Comparison of ENCODE assay signal across 11 mouse cellular contexts in genomic region chr8:121220103-121220899, GRCm38 (mm10).
DNase-seq lines count a peak whose midpoint lies in the region; ATAC-seq and TF ChIP-seq lines count a peak whose summit lies in the region.
"Had no signal": no experiment of that assay in that cellular context is flagged by ENCODE, and none has a peak within 500 bp of the region (broad histone marks: within the 10 kb centered on the region; RNA-seq: fewer than 3 reads in every experiment).

No protein-coding gene starts in this region.

- peak overlapping the region; percentile 34 for H3K4me2 ChIP-seq in heart, embryonic 11.5 days
- no peak overlapping the region for H3K4me2 ChIP-seq in midbrain, embryonic 11.5 days
- H3K4me2 ChIP-seq in intestine, embryonic 16.5 days (ENCODE audit: low read depth, low read length): no peak overlapping the region
- H3K4me2 ChIP-seq in stomach, postnatal 0 days (replicated peaks; ENCODE audit: low read depth): no peak overlapping the region

- 29% methylated on average over 33 of the region's 33 CpGs for WGBS in heart, embryonic 11.5 days (ENCODE audit: insufficient replicate concordance)
- 46% methylated on average over 33 of the region's 33 CpGs for WGBS in midbrain, embryonic 10.5 days
- 48% methylated on average over 33 of the region's 33 CpGs for WGBS in midbrain, embryonic 11.5 days
- 26% methylated on average over 33 of the region's 33 CpGs for WGBS in intestine, embryonic 16.5 days
- 23% methylated on average over 33 of the region's 33 CpGs for WGBS in stomach, postnatal 0 days

- peaks cover 6% of the 10 kb centered on the region; the same call in 1 of the 2 replicates for H3K4me1 ChIP-seq in heart, embryonic 11.5 days (ENCODE audit: control insufficient read depth, insufficient read depth, low read length)
- peaks cover 27% of the 10 kb centered on the region for H3K4me1 ChIP-seq in midbrain, embryonic 10.5 days
- no peaks in the 10 kb centered on the region for H3K4me1 ChIP-seq in midbrain, embryonic 11.5 days (ENCODE audit: control insufficient read depth, insufficient read depth, low read length)
- peaks cover 7% of the 10 kb centered on the region; the same call in 1 of the 2 replicates for H3K4me1 ChIP-seq in intestine, embryonic 16.5 days (ENCODE audit: control insufficient read depth, insufficient read depth, low read length)
- H3K4me1 ChIP-seq in stomach, postnatal 0 days (replicated peaks; ENCODE audit: control insufficient read depth, insufficient read depth): 0 out of 2 replicates have a peak, but pooled peaks cover 2% of the 10 kb centered on the region

- no peak overlapping the region for H3K9ac ChIP-seq in heart, embryonic 11.5 days (ENCODE audit: low read depth, low read length)
- H3K9ac ChIP-seq in midbrain, embryonic 11.5 days (ENCODE audit: low read length): no peak overlapping the region
- no peak overlapping the region for H3K9ac ChIP-seq in intestine, embryonic 16.5 days (ENCODE audit: low read depth, low read length)
- H3K9ac ChIP-seq in stomach, postnatal 0 days (ENCODE audit: low read length): no peak overlapping the region

- DNase-seq in heart, postnatal 25 days (ENCODE audit: low spot score): no peak
- peak; percentile 41 for DNase-seq in midbrain, embryonic 10.5 days (ENCODE audit: low spot score)
- no peak for DNase-seq in midbrain, embryonic 11.5 days (ENCODE audit: low spot score, missing footprints)
- DNase-seq in stomach, postnatal 0 days (ENCODE audit: low spot score): no peak
- DNase-seq in adrenal gland, adult 2 months: no peak
- DNase-seq: B cell, adult 2 months; cerebellum, adult 9-11 months; gastrocnemius, postnatal 25 days had no signal

- H3K27me3 ChIP-seq in heart, embryonic 11.5 days (ENCODE audit: control insufficient read depth, insufficient read depth, low read length): peaks cover 12% of the 10 kb centered on the region
- H3K27me3 ChIP-seq in midbrain, embryonic 10.5 days (ENCODE audit: low read depth, poor library complexity, severe bottlenecking): peaks cover 31% of the 10 kb centered on the region
- no peaks in the 10 kb centered on the region for H3K27me3 ChIP-seq in midbrain, embryonic 11.5 days (ENCODE audit: control insufficient read depth, insufficient read depth, low read length)
- H3K27me3 ChIP-seq in intestine, embryonic 16.5 days (replicated peaks; ENCODE audit: control insufficient read depth, insufficient read depth, low read length): no peaks in the 10 kb centered on the region; the same call in 1 of the 2 replicates
- H3K27me3 ChIP-seq in stomach, postnatal 0 days (ENCODE audit: control insufficient read depth, insufficient read depth, low read length): no peaks in the 10 kb centered on the region

- H3K4me3 ChIP-seq in heart, embryonic 11.5 days (ENCODE audit: low read depth, low read length): no peak overlapping the region; the same call in 1 of the 2 replicates
- H3K4me3 ChIP-seq in midbrain, embryonic 10.5 days: no peak overlapping the region
- H3K4me3 ChIP-seq in midbrain, embryonic 11.5 days (ENCODE audit: low read depth, low read length): no peak overlapping the region
- no peak overlapping the region for H3K4me3 ChIP-seq in intestine, embryonic 16.5 days (ENCODE audit: low read length)
- H3K4me3 ChIP-seq in stomach, postnatal 0 days (ENCODE audit: low read depth, low read length): no peak overlapping the region

- no peak for TF ChIP-seq CTCF in stomach, postnatal 0 days (IDR thresholded peaks at IDR 0.05; ENCODE audit: low read depth)

- intact Hi-C loops in heart, postnatal 25 days (cut with DNase I): no loop called here

- no peaks in the 10 kb centered on the region for H3K9me3 ChIP-seq in heart, embryonic 11.5 days (replicated peaks; ENCODE audit: control insufficient read depth, low read length)
- H3K9me3 ChIP-seq in midbrain, embryonic 10.5 days (replicated peaks): no peaks in the 10 kb centered on the region; the same call in 1 of the 2 replicates
- H3K9me3 ChIP-seq in midbrain, embryonic 11.5 days (ENCODE audit: control insufficient read depth, low read length): no peaks in the 10 kb centered on the region
- no peaks in the 10 kb centered on the region; the same call in 1 of the 2 replicates for H3K9me3 ChIP-seq in intestine, embryonic 16.5 days (ENCODE audit: control insufficient read depth, low read length)
- no peaks in the 10 kb centered on the region for H3K9me3 ChIP-seq in stomach, postnatal 0 days (ENCODE audit: control insufficient read depth, low read length)

- no peak for TF ChIP-seq EP300 in stomach, postnatal 0 days (optimal IDR thresholded peaks at IDR 0.05)

- H3K36me3 ChIP-seq in heart, embryonic 11.5 days (ENCODE audit: control insufficient read depth, insufficient read depth, low read length): no peaks in the 10 kb centered on the region
- H3K36me3 ChIP-seq in midbrain, embryonic 10.5 days: no peaks in the 10 kb centered on the region
- no peaks in the 10 kb centered on the region for H3K36me3 ChIP-seq in midbrain, embryonic 11.5 days (ENCODE audit: control insufficient read depth, insufficient read depth, low read length)
- H3K36me3 ChIP-seq in intestine, embryonic 16.5 days (ENCODE audit: control insufficient read depth, insufficient read depth, low read length): no peaks in the 10 kb centered on the region
- no peaks in the 10 kb centered on the region for H3K36me3 ChIP-seq in stomach, postnatal 0 days (ENCODE audit: control insufficient read depth, insufficient read depth, low read length)

- ATAC-seq in heart, embryonic 11.5 days (replicated peaks; ENCODE audit: insufficient number of reproducible peaks, low FRiP score, low TSS enrichment): no peak; the same call in 1 of the 2 replicates
- no peak for ATAC-seq in midbrain, embryonic 11.5 days (ENCODE audit: low FRiP score)
- ATAC-seq in intestine, embryonic 16.5 days: peak; percentile 36; the same call in 1 of the 2 replicates
- peak; percentile 35; the same call in 1 of the 2 replicates for ATAC-seq in stomach, postnatal 0 days (ENCODE audit: low FRiP score, low TSS enrichment)
- no peak for ATAC-seq in CD4-positive, CD25-positive, alpha-beta regulatory T cell, adult 4 months

- H3K27ac ChIP-seq in heart, embryonic 11.5 days (ENCODE audit: low read depth, low read length): no peak overlapping the region
- H3K27ac ChIP-seq in midbrain, embryonic 10.5 days (replicated peaks): no peak overlapping the region
- H3K27ac ChIP-seq in midbrain, embryonic 11.5 days (ENCODE audit: low read depth, low read length): no peak overlapping the region
- H3K27ac ChIP-seq in intestine, embryonic 16.5 days (ENCODE audit: low read length): no peak overlapping the region
- no peak overlapping the region for H3K27ac ChIP-seq in stomach, postnatal 0 days (replicated peaks)

Comparison
In these comparisons a context has a peak if more than half of its experiments do, and no peak if none do; other contexts are left out.
1. ATAC-seq: peak in intestine, embryonic 16.5 days (single experiment) and stomach, postnatal 0 days (single experiment); none in heart, embryonic 11.5 days (single experiment), midbrain, embryonic 11.5 days (single experiment) and CD4-positive, CD25-positive, alpha-beta regulatory T cell, adult 4 months (single experiment).